Mouse (Mus musculus): Measurements from ENCODE around the gene Poc1b. TPM values are rescaled to one million over a fixed set of nuclear protein-coding genes. Genes with fewer than 3 reads are reported as not detected.

Poc1b gene
- total and polyA plus RNA-seq, 3 experiments, result 5.6 to 54.0 (median 17.4) TPM

DNA sequence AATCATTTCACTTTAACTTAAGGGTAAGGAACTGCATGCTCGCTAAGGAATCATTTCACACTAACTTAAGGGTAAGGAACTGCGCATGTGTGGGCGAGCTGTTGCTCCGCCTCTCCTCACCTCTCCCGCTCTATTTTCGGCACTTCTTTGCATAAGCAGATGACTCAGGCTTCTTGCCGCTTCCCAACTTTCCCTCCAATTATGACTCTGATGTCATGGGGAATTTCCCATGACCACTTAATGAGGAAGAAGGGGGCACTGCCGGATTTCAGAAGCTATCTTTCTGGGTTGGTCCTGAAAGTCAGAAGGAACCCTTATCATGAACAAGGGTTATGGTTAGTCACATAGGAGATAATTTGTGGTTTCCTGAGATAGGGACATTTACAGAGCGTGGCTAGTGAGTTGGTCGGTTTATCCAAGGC is 25.3 kb upstream of the Poc1b start:
- ATAC-seq (ENCODE audit: extremely low read depth, insufficient number of reproducible peaks, low FRiP score, poor library complexity, severe bottlenecking), result peak; percentile 87
- no peaks in the 10 kb centered on the region for H3K9me3 ChIP-seq (replicated peaks)
- DNase-seq (ENCODE audit: low spot score), result no peak
- peaks cover 46% of the 10 kb centered on the region for H3K27me3 ChIP-seq (ENCODE audit: insufficient read depth, low read length)
- no peak overlapping the region for H3K4me3 ChIP-seq (ENCODE audit: low read depth, low read length)
- TF ChIP-seq POLR2AphosphoS5 (IDR thresholded peaks at IDR 0.05; ENCODE audit: insufficient replicate concordance, low read depth, low read length), result no peak
- TF ChIP-seq CTCF (IDR thresholded peaks at IDR 0.05; ENCODE audit: low read depth, low read length), result no peak
- no peak for TF ChIP-seq TAL1 (conservative IDR thresholded peaks at IDR 0.05; ENCODE audit: low read depth, low read length)
- TF ChIP-seq GATA2 (IDR thresholded peaks at IDR 0.05; ENCODE audit: borderline replicate concordance, low read depth, low read length), result no peak
- TF ChIP-seq GATA1 (IDR thresholded peaks at IDR 0.05; ENCODE audit: borderline replicate concordance, low read length), result no peak
- no peaks in the 10 kb centered on the region for H3K36me3 ChIP-seq (replicated peaks)
- H3K4me1 ChIP-seq (ENCODE audit: insufficient read depth, low read depth, low read length), result peaks cover 22% of the 10 kb centered on the region

DNA sequence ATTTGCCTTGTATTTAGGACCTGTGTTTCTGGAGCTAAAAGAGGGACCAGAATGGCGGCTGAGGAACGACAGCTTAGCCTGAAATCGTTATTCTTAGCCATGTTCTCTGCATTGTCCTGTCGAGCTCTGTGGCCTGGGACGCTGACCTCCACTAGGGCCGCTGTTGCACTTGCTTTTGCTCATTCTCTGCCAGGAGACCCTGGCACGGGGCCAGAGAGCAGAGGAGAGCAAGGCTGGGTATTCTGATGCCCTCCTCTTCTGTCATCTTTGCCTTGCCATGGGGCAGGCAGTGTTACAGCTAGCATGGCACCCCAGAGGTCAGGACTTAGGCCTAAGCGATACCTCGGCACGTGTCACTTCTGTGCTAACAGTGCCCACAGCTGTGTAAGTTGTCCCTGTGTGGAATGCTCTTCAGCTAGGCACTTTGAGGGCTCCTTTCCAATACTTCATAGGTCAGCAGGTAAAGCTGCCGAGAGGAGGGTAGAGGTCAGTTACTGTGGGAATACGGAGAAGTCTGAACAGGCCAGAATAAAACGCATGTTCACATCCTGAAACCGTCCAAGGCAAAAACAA is 23.3 kb upstream of the Poc1b start:
- DNase-seq (ENCODE audit: low spot score) (no peak), ATAC-seq (ENCODE audit: extremely low read depth, insufficient number of reproducible peaks, low FRiP score, poor library complexity, severe bottlenecking) (no peak)
- Histone ChIP-seq H3K27me3 (ENCODE audit: insufficient read depth, low read length) (peaks cover 36% of the 10 kb centered on the region), H3K4me1 (ENCODE audit: insufficient read depth, low read depth, low read length) (peaks cover 22% of the 10 kb centered on the region), H3K4me3 (ENCODE audit: low read depth, low read length) (no peak overlapping the region), H3K36me3 (replicated peaks) (no peaks in the 10 kb centered on the region), H3K9me3 (replicated peaks) (no peaks in the 10 kb centered on the region)
- no peak for TF ChIP-seq TAL1 (conservative IDR thresholded peaks at IDR 0.05; ENCODE audit: low read depth, low read length)
- no peak for TF ChIP-seq GATA1 (IDR thresholded peaks at IDR 0.05; ENCODE audit: borderline replicate concordance, low read length)

- peak; percentile 27 for DNase-seq (ENCODE audit: low spot score)
- no peaks in the 10 kb centered on the region for H3K9me3 ChIP-seq (replicated peaks)
These were observed 22.2 kb upstream of the Poc1b start for GRCm38 (mm10) chr10:99084397-99085239.

DNA sequence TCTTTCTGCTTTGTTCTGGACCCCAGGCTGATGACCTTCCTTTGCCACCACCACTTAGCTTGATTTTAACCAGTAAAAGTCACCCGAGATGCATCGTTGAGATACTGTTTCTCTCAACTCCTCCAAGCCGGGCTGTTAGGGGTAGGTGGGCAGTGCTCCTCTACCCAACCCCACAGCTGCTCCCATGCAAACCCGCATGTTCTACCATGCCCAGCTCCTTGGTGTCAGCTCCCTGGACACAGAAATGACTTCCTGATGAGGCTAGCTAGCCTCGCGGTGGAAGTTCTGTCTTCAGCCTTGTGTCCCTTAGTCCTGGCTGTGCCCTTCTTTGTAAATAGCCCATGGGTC is 21.6 kb upstream of the Poc1b start:
- H3K4me1 ChIP-seq (ENCODE audit: insufficient read depth, low read depth, low read length), result peaks cover 22% of the 10 kb centered on the region
- no peak overlapping the region for H3K4me3 ChIP-seq (ENCODE audit: low read depth, low read length)
- DNase-seq (ENCODE audit: low spot score), result no peak
- ATAC-seq (ENCODE audit: extremely low read depth, insufficient number of reproducible peaks, low FRiP score, poor library complexity, severe bottlenecking), result no peak
- peaks cover 29% of the 10 kb centered on the region for H3K27me3 ChIP-seq (ENCODE audit: insufficient read depth, low read length)
- H3K36me3 ChIP-seq (replicated peaks), result no peaks in the 10 kb centered on the region
- TF ChIP-seq POLR2AphosphoS5 (IDR thresholded peaks at IDR 0.05; ENCODE audit: insufficient replicate concordance, low read depth, low read length), result no peak
- no peak for TF ChIP-seq GATA2 (IDR thresholded peaks at IDR 0.05; ENCODE audit: borderline replicate concordance, low read depth, low read length)
- H3K9me3 ChIP-seq (replicated peaks), result no peaks in the 10 kb centered on the region

More at GRCm38 (mm10) chr10:99084397-99085239, 22.2 kb upstream of the Poc1b start:
- ATAC-seq (ENCODE audit: extremely low read depth, insufficient number of reproducible peaks, low FRiP score, poor library complexity, severe bottlenecking), result peak; percentile 17; the same call in 1 of the 2 replicates
- Histone ChIP-seq H3K4me3 (ENCODE audit: low read depth, low read length) (no peak overlapping the region), H3K27me3 (ENCODE audit: insufficient read depth, low read length) (peaks cover 33% of the 10 kb centered on the region), H3K36me3 (replicated peaks) (no peaks in the 10 kb centered on the region), H3K4me1 (ENCODE audit: insufficient read depth, low read depth, low read length) (peaks cover 22% of the 10 kb centered on the region)
- TF ChIP-seq CTCF (IDR thresholded peaks at IDR 0.05; ENCODE audit: low read depth, low read length) (peak; percentile 50), POLR2AphosphoS5 (IDR thresholded peaks at IDR 0.05; ENCODE audit: insufficient replicate concordance, low read depth, low read length) (no peak)

GRCm38 (mm10) chr10:99086029-99086428 is 20.8 kb upstream of the Poc1b start:
- no peak for DNase-seq (ENCODE audit: low spot score)
- Histone ChIP-seq H3K27me3 (ENCODE audit: insufficient read depth, low read length) (peaks cover 34% of the 10 kb centered on the region), H3K36me3 (replicated peaks) (no peaks in the 10 kb centered on the region), H3K4me1 (ENCODE audit: insufficient read depth, low read depth, low read length) (peaks cover 19% of the 10 kb centered on the region), H3K9me3 (replicated peaks) (no peaks in the 10 kb centered on the region), H3K4me3 (ENCODE audit: low read depth, low read length) (no peak overlapping the region)
- TF ChIP-seq POLR2AphosphoS5 (IDR thresholded peaks at IDR 0.05; ENCODE audit: insufficient replicate concordance, low read depth, low read length), result no peak
- ATAC-seq (ENCODE audit: extremely low read depth, insufficient number of reproducible peaks, low FRiP score, poor library complexity, severe bottlenecking), result no peak

DNA sequence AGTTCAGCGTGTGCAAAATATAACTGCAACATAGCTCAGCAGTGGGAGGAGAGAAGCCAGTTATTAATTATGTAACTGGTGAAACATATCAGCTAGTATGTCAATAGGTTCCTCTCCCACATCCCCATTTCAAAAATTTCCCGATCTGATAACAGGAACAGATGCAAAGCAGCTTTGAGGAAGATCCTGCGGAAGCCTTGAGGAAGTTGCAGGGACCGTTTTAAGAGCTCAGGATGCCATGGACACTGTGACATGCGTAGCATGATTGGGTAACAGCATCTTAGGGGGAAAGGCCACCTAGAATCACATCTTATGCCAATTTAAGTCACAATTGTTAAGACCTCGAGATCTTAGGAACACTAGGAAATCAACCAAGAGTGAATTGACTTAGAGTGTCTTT is 16.9 kb upstream of the Poc1b start:
- no peak for ATAC-seq (ENCODE audit: extremely low read depth, insufficient number of reproducible peaks, low FRiP score, poor library complexity, severe bottlenecking)
- Histone ChIP-seq H3K4me3 (ENCODE audit: low read depth, low read length) (no peak overlapping the region), H3K27me3 (ENCODE audit: insufficient read depth, low read length) (peaks cover 13% of the 10 kb centered on the region), H3K4me1 (ENCODE audit: insufficient read depth, low read depth, low read length) (peaks cover 3% of the 10 kb centered on the region; the same call in 1 of the 2 replicates), H3K36me3 (replicated peaks) (no peaks in the 10 kb centered on the region), H3K9me3 (replicated peaks) (no peaks in the 10 kb centered on the region)
- no peak for DNase-seq (ENCODE audit: low spot score)
- TF ChIP-seq POLR2AphosphoS5 (IDR thresholded peaks at IDR 0.05; ENCODE audit: insufficient replicate concordance, low read depth, low read length), result no peak
- TF ChIP-seq CTCF (IDR thresholded peaks at IDR 0.05; ENCODE audit: low read depth, low read length), result no peak
- TF ChIP-seq TAL1 (conservative IDR thresholded peaks at IDR 0.05; ENCODE audit: low read depth, low read length), result no peak
- no peak for TF ChIP-seq GATA2 (IDR thresholded peaks at IDR 0.05; ENCODE audit: borderline replicate concordance, low read depth, low read length)
- no peak for TF ChIP-seq GATA1 (IDR thresholded peaks at IDR 0.05; ENCODE audit: borderline replicate concordance, low read length)

- DNase-seq (ENCODE audit: low spot score) (no peak), ATAC-seq (ENCODE audit: extremely low read depth, insufficient number of reproducible peaks, low FRiP score, poor library complexity, severe bottlenecking) (no peak)
- Histone ChIP-seq H3K36me3 (replicated peaks) (no peaks in the 10 kb centered on the region), H3K27me3 (ENCODE audit: insufficient read depth, low read length) (peaks cover 6% of the 10 kb centered on the region; the same call in 1 of the 2 replicates), H3K9me3 (replicated peaks) (no peaks in the 10 kb centered on the region), H3K4me1 (ENCODE audit: insufficient read depth, low read depth, low read length) (no peaks in the 10 kb centered on the region), H3K4me3 (ENCODE audit: low read depth, low read length) (no peak overlapping the region)
- TF ChIP-seq GATA1 (IDR thresholded peaks at IDR 0.05; ENCODE audit: borderline replicate concordance, low read length) (no peak), CTCF (IDR thresholded peaks at IDR 0.05; ENCODE audit: low read depth, low read length) (no peak), POLR2AphosphoS5 (IDR thresholded peaks at IDR 0.05; ENCODE audit: insufficient replicate concordance, low read depth, low read length) (no peak), GATA2 (IDR thresholded peaks at IDR 0.05; ENCODE audit: borderline replicate concordance, low read depth, low read length) (no peak), TAL1 (conservative IDR thresholded peaks at IDR 0.05; ENCODE audit: low read depth, low read length) (no peak)
These were observed 13.5 kb upstream of the Poc1b start for GRCm38 (mm10) chr10:99093364-99093763.

Measured in G1E (cell line).